11 mouse cellular contexts compared by ENCODE assay signal in genomic region chr17:28418954-28419353, GRCm38 (mm10). TPM values are rescaled to one million over a fixed set of nuclear protein-coding genes. Genes with fewer than 3 reads are reported as not detected.
A peak's percentile ranks its signal among the peaks of the same experiment; 100 is the strongest.
DNase-seq lines count a peak whose midpoint lies in the region; ATAC-seq and TF ChIP-seq lines count a peak whose summit lies in the region.
"Had no signal": no experiment of that assay in that cellular context is flagged by ENCODE, and none has a peak within 500 bp of the region (broad histone marks: within the 10 kb centered on the region; RNA-seq: fewer than 3 reads in every experiment).

No protein-coding gene starts in this region.

- H3K9ac ChIP-seq in forebrain, postnatal 0 days = no peak overlapping the region
- H3K9ac ChIP-seq in forebrain, embryonic 13.5 days = no peak overlapping the region
- H3K9ac ChIP-seq in liver, postnatal 0 days (replicated peaks) = no peak overlapping the region
- H3K9ac ChIP-seq: neural tube, embryonic 12.5 days had no signal

- peaks cover 5% of the 10 kb centered on the region; the same call in 1 of the 2 replicates for H3K36me3 ChIP-seq in forebrain, postnatal 0 days (ENCODE audit: insufficient read depth)
- peaks cover 18% of the 10 kb centered on the region for H3K36me3 ChIP-seq in forebrain, embryonic 13.5 days (ENCODE audit: poor library complexity, severe bottlenecking)
- peaks cover 49% of the 10 kb centered on the region for H3K36me3 ChIP-seq in liver, postnatal 0 days (replicated peaks; ENCODE audit: insufficient read depth, low read length)

- ATAC-seq in forebrain, postnatal 0 days = no peak
- ATAC-seq in forebrain, embryonic 13.5 days = no peak
- no peak for ATAC-seq in liver, postnatal 0 days
- ATAC-seq in inflammation-experienced regulatory T-cells, adult 6 months = no peak
- ATAC-seq: intestine, embryonic 16.5 days had no signal

- no peak overlapping the region for H3K4me3 ChIP-seq in forebrain, postnatal 0 days (ENCODE audit: low read depth, low read length)
- no peak overlapping the region for H3K4me3 ChIP-seq in forebrain, embryonic 13.5 days
- H3K4me3 ChIP-seq in liver, postnatal 0 days (ENCODE audit: low read depth, low read length) = no peak overlapping the region
- H3K4me3 ChIP-seq: erythroblast, embryonic 14.5 days; neural tube, embryonic 12.5 days had no signal

- H3K9me3 ChIP-seq in forebrain, postnatal 0 days (ENCODE audit: low read length) = no peaks in the 10 kb centered on the region
- no peaks in the 10 kb centered on the region for H3K9me3 ChIP-seq in forebrain, embryonic 13.5 days (replicated peaks)
- no peaks in the 10 kb centered on the region for H3K9me3 ChIP-seq in liver, postnatal 0 days (ENCODE audit: low read length)
- H3K9me3 ChIP-seq: neural tube, embryonic 12.5 days had no signal

- no peak overlapping the region for H3K4me2 ChIP-seq in forebrain, postnatal 0 days (ENCODE audit: low read depth)
- no peak overlapping the region for H3K4me2 ChIP-seq in forebrain, embryonic 13.5 days
- no peak overlapping the region for H3K4me2 ChIP-seq in liver, postnatal 0 days (ENCODE audit: low read depth, low read length)
- H3K4me2 ChIP-seq: neural tube, embryonic 12.5 days had no signal

- no peak for TF ChIP-seq EP300 in liver, postnatal 0 days (IDR thresholded peaks at IDR 0.05; ENCODE audit: low read depth)

- TF ChIP-seq CTCF in forebrain, postnatal 0 days (IDR thresholded peaks at IDR 0.05; ENCODE audit: low read depth) = peak; percentile 54
- peak; percentile 60 for TF ChIP-seq CTCF in liver, postnatal 0 days (IDR thresholded peaks at IDR 0.05; ENCODE audit: low read depth)

- no peak overlapping the region for H3K27ac ChIP-seq in forebrain, postnatal 0 days (ENCODE audit: low read depth, low read length)
- no peak overlapping the region for H3K27ac ChIP-seq in forebrain, embryonic 13.5 days
- peak overlapping the region; percentile 69; the same call in 1 of the 2 replicates for H3K27ac ChIP-seq in liver, postnatal 0 days (ENCODE audit: low read depth)
- H3K27ac ChIP-seq: neural tube, embryonic 12.5 days had no signal

- H3K27me3 ChIP-seq in forebrain, postnatal 0 days (ENCODE audit: insufficient read depth, low read length) = no peaks in the 10 kb centered on the region
- H3K27me3 ChIP-seq in forebrain, embryonic 13.5 days = no peaks in the 10 kb centered on the region
- no peaks in the 10 kb centered on the region for H3K27me3 ChIP-seq in liver, postnatal 0 days (ENCODE audit: insufficient read depth, low read length)
- H3K27me3 ChIP-seq: neural tube, embryonic 12.5 days had no signal

- no peaks in the 10 kb centered on the region for H3K4me1 ChIP-seq in forebrain, postnatal 0 days (ENCODE audit: insufficient read depth)
- no peaks in the 10 kb centered on the region for H3K4me1 ChIP-seq in forebrain, embryonic 13.5 days
- H3K4me1 ChIP-seq in liver, postnatal 0 days (ENCODE audit: insufficient read depth) = no peaks in the 10 kb centered on the region; the same call in 1 of the 2 replicates

- DNase-seq in forebrain, postnatal 0 days = no peak
- DNase-seq in liver, postnatal 0 days = no peak
- DNase-seq in liver (no peak), ZHBTc4 (ENCODE audit: low read depth, low spot score) (peak; percentile 70)
- DNase-seq in retina, postnatal 1 day = peak; percentile 20
- no peak for DNase-seq in right cerebral cortex, postnatal 25 days

- 94% methylated on average over 1 of the region's 1 CpGs for WGBS in forebrain, postnatal 0 days
- 95% methylated on average over 1 of the region's 1 CpGs for WGBS in forebrain, embryonic 13.5 days
- WGBS in liver, postnatal 0 days (ENCODE audit: insufficient replicate concordance) = 76% methylated on average over 1 of the region's 1 CpGs

RNA-seq across cellular contexts. Expression of gene Tulp1, which starts 53.9 kb away (rescaled TPM):
- 1.2 and 1.8 TPM in 2 replicates for total RNA-seq in forebrain, postnatal 0 days (2014; rRNA removed)
- 0.86 and 1.5 TPM in 2 replicates for polyA plus RNA-seq in forebrain, postnatal 0 days (2015; fragmentation: Nextera tagmentation; extraction: Ambion mirVana)
- polyA plus RNA-seq in forebrain, embryonic 13.5 days (2015; fragmentation: Nextera tagmentation; extraction: Ambion mirVana) = 1.4 and 1.7 TPM in 2 replicates
- polyA plus RNA-seq in liver, postnatal 0 days (2015; fragmentation: Nextera tagmentation; extraction: Ambion mirVana) = 0.18 and 0.33 TPM in 2 replicates
- polyA plus RNA-seq in inflammation-experienced regulatory T-cells, adult 6 months (2017; shearing (Covaris generic)) = under 1 TPM in 2 of 3 experiments, not detected in 1; 0.24 to 0.39 TPM

Comparison
In these comparisons a context has a peak if more than half of its experiments do, and no peak if none do; other contexts are left out.
1. DNase-seq: peak in ZHBTc4 (single experiment) and retina, postnatal 1 day (single experiment); none in forebrain, postnatal 0 days (single experiment), liver, postnatal 0 days (single experiment), liver (single experiment) and right cerebral cortex, postnatal 25 days (single experiment).